Mouse (Mus musculus): Measurements from ENCODE around the gene Scd3. TPM values are rescaled to one million over a fixed set of nuclear protein-coding genes. Genes with fewer than 3 reads are reported as not detected.

Scd3 gene
- polyA plus RNA-seq (2015; fragmentation: Nextera tagmentation; extraction: Ambion mirVana): 0.28 and 0.59 TPM in 2 replicates

DNA sequence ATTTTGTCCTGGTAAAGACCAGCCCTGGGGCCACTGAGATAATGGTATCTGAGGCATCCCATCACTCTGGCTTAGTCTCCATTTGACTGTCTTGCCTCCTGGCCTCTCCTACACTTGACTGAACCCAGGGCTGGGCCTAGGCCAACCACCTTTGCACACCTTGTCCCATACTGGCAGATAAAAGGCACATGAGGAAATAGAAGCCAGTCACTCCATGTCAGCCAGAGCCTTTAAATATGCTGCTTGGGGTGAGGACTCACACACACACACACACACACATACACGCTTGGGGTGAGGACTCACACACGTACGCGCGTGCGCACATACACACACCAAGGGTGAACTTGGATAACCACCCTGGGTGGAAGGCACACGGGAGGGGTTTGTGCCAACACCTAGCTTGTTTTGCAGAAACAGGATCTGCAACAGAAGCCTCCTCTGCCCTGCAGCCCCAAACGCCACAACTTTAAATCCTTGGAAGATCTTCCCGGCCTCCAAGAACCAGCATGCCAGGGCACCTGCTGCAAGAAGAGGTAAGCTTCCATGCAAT is at the start of gene Scd3:
TSS of gene Scd3 (plus strand) at position 255 of the 550 bp plus-strand sequence.
- 91% methylated on average over 9 of the region's 9 CpGs for WGBS
- ATAC-seq (ENCODE audit: insufficient read depth, low FRiP score, low read depth): no peak
- H3K4me2 ChIP-seq: no peak within 1 kb of the TSS
- H3K9ac ChIP-seq: no peak within 1 kb of the TSS
- no peaks in the 10 kb centered on the region for H3K36me3 ChIP-seq
- H3K4me1 ChIP-seq: no peaks in the 10 kb centered on the region
- H3K4me3 ChIP-seq (replicated peaks): no peak within 1 kb of the TSS
- no peaks in the 10 kb centered on the region for H3K27me3 ChIP-seq (replicated peaks)
- H3K9me3 ChIP-seq: no peaks in the 10 kb centered on the region
- no peak within 1 kb of the TSS for H3K27ac ChIP-seq

DNA sequence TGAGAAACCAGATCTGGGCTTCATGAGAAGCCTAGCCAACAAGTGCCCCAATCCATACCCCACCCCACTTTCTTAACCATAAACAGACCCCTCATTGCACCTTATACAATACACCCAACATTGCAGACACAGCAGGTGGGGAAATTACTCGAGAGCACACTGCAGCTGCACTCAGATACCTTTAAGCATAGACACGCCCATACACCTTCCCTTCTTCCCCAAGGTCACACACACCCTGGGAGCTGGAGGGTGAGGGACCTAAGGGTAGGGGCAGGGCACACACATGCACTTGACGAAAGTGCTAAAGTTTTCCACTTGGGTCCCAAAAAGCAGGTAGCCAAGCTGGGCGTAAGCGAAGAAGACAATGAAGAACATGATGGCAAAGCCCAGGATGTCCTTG is 49.3 kb upstream of the Scd3 start:
- Histone ChIP-seq H3K9me3 (no peaks in the 10 kb centered on the region), H3K4me3 (replicated peaks) (no peak overlapping the region), H3K4me2 (no peak overlapping the region), H3K36me3 (no peaks in the 10 kb centered on the region), H3K4me1 (no peaks in the 10 kb centered on the region), H3K9ac (no peak overlapping the region), H3K27ac (no peak overlapping the region), H3K27me3 (replicated peaks) (no peaks in the 10 kb centered on the region; the same call in 1 of the 2 replicates)
- WGBS: 77% methylated on average over 5 of the region's 5 CpGs
- no peak for ATAC-seq (ENCODE audit: insufficient read depth, low FRiP score, low read depth)

DNA sequence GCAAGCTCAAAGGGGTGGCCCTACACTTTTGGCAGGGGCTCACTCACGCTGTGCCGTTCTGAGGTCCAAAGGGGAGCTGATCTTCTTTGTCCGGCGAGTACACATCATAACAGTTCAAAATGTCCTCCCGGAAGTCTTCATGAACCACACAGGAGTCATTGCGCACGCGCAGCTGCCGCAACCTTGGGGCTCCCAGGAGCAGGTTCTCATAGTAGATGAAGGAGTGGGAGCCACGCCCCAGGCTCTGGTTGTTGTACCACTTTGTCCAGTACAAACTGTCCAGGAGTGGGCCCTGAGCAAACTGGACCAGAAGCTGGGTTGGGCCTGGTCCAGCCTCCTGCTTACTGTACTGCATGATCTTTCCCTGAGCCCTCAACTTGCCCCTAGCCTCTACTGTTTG is 46.1 kb upstream of the Scd3 start:
- WGBS: 89% methylated on average over 10 of the region's 10 CpGs
- H3K9me3 ChIP-seq: no peaks in the 10 kb centered on the region

DNA sequence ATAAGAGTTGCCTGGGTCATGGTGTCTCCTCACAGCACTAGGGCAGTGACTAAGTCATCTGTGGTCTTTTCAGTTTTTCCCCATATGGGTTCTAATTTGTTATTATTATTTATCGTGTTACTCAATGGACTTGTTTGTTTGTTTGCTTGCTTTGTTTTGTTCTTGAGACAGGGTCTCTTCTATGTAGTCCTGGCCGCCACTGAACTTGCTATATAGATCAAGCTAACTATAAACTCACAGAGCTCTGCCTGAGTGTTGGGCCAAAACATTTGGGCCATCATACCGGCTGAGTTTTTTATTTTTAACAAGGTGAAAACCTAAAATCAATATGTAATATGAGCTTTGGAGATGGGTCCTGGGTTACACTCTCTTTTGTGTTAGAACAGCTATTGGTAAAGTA is 43.7 kb upstream of the Scd3 start:
- H3K27ac ChIP-seq: no peak overlapping the region
- no peak overlapping the region for H3K4me2 ChIP-seq
- no peaks in the 10 kb centered on the region for H3K9me3 ChIP-seq
- H3K9ac ChIP-seq: no peak overlapping the region
- no peak overlapping the region for H3K4me3 ChIP-seq (replicated peaks)
- no peaks in the 10 kb centered on the region for H3K4me1 ChIP-seq
- WGBS: 82% methylated on average over 3 of the region's 3 CpGs
- ATAC-seq (ENCODE audit: insufficient read depth, low FRiP score, low read depth): no peak
- H3K27me3 ChIP-seq (replicated peaks): no peaks in the 10 kb centered on the region; the same call in 1 of the 2 replicates
- H3K36me3 ChIP-seq: no peaks in the 10 kb centered on the region

More for the DNA sequence above, 46.1 kb upstream of the Scd3 start:
- Histone ChIP-seq H3K4me3 (replicated peaks) (no peak overlapping the region), H3K9ac (no peak overlapping the region), H3K4me2 (no peak overlapping the region), H3K27ac (no peak overlapping the region), H3K4me1 (no peaks in the 10 kb centered on the region), H3K27me3 (replicated peaks) (no peaks in the 10 kb centered on the region; the same call in 1 of the 2 replicates), H3K36me3 (no peaks in the 10 kb centered on the region)
- no peak for ATAC-seq (ENCODE audit: insufficient read depth, low FRiP score, low read depth)

DNA sequence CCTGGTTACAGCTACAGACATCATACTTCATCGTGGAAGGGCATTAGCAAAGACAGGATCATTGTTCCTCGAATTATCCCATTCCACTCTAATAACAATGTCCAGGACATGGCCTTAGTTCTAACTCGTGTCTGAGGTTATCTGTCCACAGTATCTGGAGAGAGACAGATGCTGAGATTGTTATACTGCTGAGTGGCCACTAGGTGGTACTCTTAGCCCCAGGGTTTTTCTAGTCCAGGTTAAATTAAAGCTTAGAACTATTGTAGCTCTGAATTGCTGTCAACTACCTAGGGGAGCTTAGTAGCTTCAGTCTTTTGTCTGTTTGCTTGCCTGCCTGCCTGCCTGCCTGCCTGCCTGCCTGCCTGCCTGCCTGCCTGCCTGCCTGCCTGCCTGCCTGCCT is 41.6 kb upstream of the Scd3 start:
- WGBS: 14% methylated on average over 3 of the region's 3 CpGs
- no peak for ATAC-seq (ENCODE audit: insufficient read depth, low FRiP score, low read depth)
- H3K4me1 ChIP-seq: no peaks in the 10 kb centered on the region

DNA sequence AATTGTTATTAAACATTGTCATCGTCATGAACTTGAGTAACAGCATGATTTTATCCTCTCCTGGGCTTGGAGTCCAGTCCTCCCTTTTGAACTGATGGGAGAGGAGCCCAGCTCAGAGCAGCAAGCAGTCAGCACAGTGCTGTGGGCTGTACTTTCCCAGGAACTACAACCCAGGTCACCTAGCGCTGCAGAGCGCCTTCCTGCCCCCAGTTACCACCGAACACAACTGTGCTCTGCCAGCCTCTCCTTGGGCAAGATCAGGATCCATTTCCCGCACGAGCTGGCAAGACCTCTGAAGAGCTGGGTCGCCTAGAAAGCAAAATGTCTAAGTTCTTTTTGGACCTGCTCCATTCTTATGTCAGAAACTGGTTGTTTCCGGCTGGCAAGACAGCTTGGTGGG is 28.2 kb upstream of the Scd3 start:
- no peaks in the 10 kb centered on the region for H3K27me3 ChIP-seq (replicated peaks)
- 59% methylated on average over 8 of the region's 8 CpGs for WGBS
- ATAC-seq (ENCODE audit: insufficient read depth, low FRiP score, low read depth): no peak
- H3K4me1 ChIP-seq: no peaks in the 10 kb centered on the region
- H3K27ac ChIP-seq: no peak overlapping the region
- H3K36me3 ChIP-seq: no peaks in the 10 kb centered on the region
- H3K9ac ChIP-seq: no peak overlapping the region
- no peak overlapping the region for H3K4me3 ChIP-seq (replicated peaks)
- no peaks in the 10 kb centered on the region for H3K9me3 ChIP-seq
- no peak overlapping the region for H3K4me2 ChIP-seq

More for the DNA sequence above, 41.6 kb upstream of the Scd3 start:
- H3K4me3 ChIP-seq (replicated peaks): no peak overlapping the region
- H3K9ac ChIP-seq: no peak overlapping the region
- H3K27me3 ChIP-seq (replicated peaks): no peaks in the 10 kb centered on the region
- no peak overlapping the region for H3K27ac ChIP-seq
- H3K9me3 ChIP-seq: no peaks in the 10 kb centered on the region
- H3K36me3 ChIP-seq: no peaks in the 10 kb centered on the region
- no peak overlapping the region for H3K4me2 ChIP-seq

DNA sequence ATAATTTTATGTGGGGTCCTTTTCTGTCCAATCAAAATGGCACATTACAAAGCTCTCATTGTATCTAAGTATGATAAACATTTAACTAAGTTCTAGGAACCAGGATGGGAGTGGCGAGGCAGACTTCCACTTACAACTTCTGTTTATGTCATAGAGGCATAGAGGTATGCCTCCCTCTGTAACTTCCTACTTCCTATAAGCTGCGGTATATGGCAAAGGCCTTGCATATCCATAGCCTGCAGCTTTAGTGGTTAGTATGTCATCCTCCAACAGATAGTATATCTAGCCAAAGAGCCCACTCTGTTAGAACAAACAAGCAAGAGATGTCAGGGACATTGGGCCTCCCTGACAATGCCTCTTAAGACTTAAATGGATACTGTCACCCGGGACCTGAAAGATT is 26.3 kb upstream of the Scd3 start:
- H3K9me3 ChIP-seq: no peaks in the 10 kb centered on the region
- no peaks in the 10 kb centered on the region for H3K36me3 ChIP-seq
- no peaks in the 10 kb centered on the region for H3K27me3 ChIP-seq (replicated peaks)
- ATAC-seq (ENCODE audit: insufficient read depth, low FRiP score, low read depth): no peak
- no peak overlapping the region for H3K4me3 ChIP-seq (replicated peaks)
- no peaks in the 10 kb centered on the region for H3K4me1 ChIP-seq
- no peak overlapping the region for H3K4me2 ChIP-seq
- no peak overlapping the region for H3K27ac ChIP-seq
- 82% methylated on average over 3 of the region's 3 CpGs for WGBS
- H3K9ac ChIP-seq: no peak overlapping the region

DNA sequence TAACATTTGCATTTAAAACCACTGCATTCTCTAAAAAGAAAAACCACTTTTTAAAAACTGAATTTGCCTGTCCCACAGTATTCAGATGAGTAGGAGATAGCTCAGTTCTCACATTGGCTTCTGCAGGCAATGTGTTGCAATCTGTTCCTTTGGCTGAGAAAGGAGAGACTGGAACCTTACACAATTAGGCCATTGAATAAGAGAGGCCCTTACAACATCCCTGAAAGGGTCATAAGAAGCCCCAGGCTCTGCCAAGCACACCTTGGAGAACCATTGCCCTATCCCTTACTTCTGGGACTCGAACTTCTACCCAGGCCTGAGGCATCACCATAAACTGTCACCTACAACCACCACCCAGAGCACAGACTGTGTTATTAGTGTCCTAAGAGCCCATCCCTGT is 22.6 kb upstream of the Scd3 start:
- H3K9me3 ChIP-seq: no peaks in the 10 kb centered on the region
- 96% methylated on average over 1 of the region's 1 CpGs for WGBS
- H3K4me2 ChIP-seq: no peak overlapping the region
- no peaks in the 10 kb centered on the region for H3K4me1 ChIP-seq
- no peak overlapping the region for H3K27ac ChIP-seq
- no peaks in the 10 kb centered on the region for H3K36me3 ChIP-seq
- no peak overlapping the region for H3K4me3 ChIP-seq (replicated peaks)
- no peak overlapping the region for H3K9ac ChIP-seq
- no peaks in the 10 kb centered on the region for H3K27me3 ChIP-seq (replicated peaks)
- ATAC-seq (ENCODE audit: insufficient read depth, low FRiP score, low read depth): no peak

DNA sequence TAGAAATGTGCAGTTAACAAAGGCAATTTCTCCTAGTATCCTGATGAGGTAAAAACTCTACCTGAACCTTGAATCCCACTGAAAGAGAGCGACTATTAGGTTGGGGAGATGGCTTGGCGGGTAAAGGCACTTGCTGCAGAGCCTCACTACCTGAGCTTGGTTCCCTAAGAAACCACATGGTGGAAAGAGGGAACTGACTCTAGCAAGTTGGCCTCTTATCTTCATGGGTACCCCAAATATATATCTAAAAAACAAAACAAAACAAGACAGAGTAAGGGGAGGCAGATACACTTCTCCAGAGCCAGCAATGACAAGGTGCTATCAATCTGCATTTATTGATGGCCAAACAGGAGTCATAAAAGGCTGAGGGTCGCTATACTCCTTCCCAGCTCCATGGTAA is 19.1 kb upstream of the Scd3 start:
- H3K4me1 ChIP-seq: no peaks in the 10 kb centered on the region
- H3K9me3 ChIP-seq: no peaks in the 10 kb centered on the region
- no peak overlapping the region for H3K9ac ChIP-seq
- no peaks in the 10 kb centered on the region for H3K36me3 ChIP-seq
- no peak overlapping the region for H3K4me3 ChIP-seq (replicated peaks)
- 65% methylated on average over 3 of the region's 3 CpGs for WGBS
- no peak for ATAC-seq (ENCODE audit: insufficient read depth, low FRiP score, low read depth)
- no peaks in the 10 kb centered on the region for H3K27me3 ChIP-seq (replicated peaks)
- H3K27ac ChIP-seq: no peak overlapping the region
- H3K4me2 ChIP-seq: no peak overlapping the region

DNA sequence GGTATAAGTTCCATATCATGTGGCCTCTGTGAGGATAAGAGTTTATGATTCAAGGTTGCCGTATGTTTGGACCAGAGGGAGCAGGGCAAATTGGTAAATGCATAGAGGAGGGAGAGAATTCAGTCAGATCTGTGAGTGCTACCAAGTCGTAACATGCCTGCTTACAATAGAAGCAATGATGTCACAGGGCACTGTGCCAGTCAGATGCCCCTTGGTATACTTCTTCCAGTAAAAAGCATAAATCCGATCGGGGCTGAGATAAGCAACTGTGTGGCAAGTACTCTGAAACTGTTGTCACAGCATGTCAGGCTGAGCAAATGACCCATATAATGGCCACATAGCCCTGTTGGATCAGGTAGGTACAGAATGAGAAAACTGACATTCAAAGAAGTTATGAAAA is 14.0 kb upstream of the Scd3 start:
- no peak for ATAC-seq (ENCODE audit: insufficient read depth, low FRiP score, low read depth)
- 79% methylated on average over 4 of the region's 4 CpGs for WGBS

DNA sequence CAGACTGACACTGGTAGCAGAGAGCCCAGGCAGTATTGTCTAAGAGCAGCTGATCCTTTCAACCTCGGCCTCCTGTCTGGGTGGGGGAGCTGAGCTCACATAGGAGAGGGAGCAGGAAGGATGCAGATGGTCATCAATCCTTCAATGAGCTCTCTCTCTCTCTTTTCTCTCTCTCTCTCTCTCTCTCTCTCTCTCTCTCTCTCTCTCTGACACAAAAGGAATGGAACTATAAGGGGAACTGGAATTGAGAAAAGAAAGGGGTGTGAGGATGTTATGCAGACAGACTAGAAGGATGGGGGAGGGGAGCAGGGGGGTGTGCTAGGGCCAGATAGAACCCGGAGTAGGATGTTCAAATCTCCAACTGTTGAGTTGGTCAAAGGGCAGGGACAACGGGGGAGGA is 10.7 kb upstream of the Scd3 start, which contains the start of gene Pkd2l1:
TSS of gene Pkd2l1 (minus strand) at position 101 of the 400 bp plus-strand sequence.
- Histone ChIP-seq H3K9ac (no peak within 1 kb of the TSS), H3K4me2 (no peak within 1 kb of the TSS), H3K27ac (no peak within 1 kb of the TSS), H3K4me3 (replicated peaks) (no peak within 1 kb of the TSS), H3K27me3 (replicated peaks) (no peaks in the 10 kb centered on the region), H3K9me3 (no peaks in the 10 kb centered on the region), H3K36me3 (no peaks in the 10 kb centered on the region), H3K4me1 (no peaks in the 10 kb centered on the region)
- no peak for ATAC-seq (ENCODE audit: insufficient read depth, low FRiP score, low read depth)
- WGBS: 39% methylated on average over 3 of the region's 3 CpGs

More for the DNA sequence above, 14.0 kb upstream of the Scd3 start:
- no peak overlapping the region for H3K9ac ChIP-seq
- no peaks in the 10 kb centered on the region for H3K9me3 ChIP-seq
- H3K36me3 ChIP-seq: no peaks in the 10 kb centered on the region
- no peak overlapping the region for H3K27ac ChIP-seq
- no peak overlapping the region for H3K4me3 ChIP-seq (replicated peaks)
- no peak overlapping the region for H3K4me2 ChIP-seq
- no peaks in the 10 kb centered on the region for H3K4me1 ChIP-seq
- no peaks in the 10 kb centered on the region for H3K27me3 ChIP-seq (replicated peaks)

DNA sequence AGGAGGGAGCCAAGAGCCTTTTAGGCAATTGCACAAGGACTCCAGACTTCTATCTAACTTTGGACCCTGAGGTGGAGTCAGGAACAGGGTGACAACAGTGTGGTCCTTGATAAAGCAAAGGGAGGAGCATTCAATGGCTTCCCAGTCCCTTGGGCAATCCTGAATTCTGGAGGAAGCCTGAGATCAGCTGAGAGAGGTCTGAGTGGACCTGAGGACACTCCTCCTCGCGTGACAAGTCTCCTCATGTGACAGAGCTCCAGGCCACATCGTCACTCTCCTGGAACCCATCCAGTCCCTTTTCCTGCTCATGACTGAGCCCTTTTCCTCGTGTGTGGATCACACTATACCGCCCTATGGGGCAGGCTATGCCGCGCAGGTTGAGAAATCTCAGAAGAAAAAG is 9.2 kb upstream of the Scd3 start:
- no peaks in the 10 kb centered on the region for H3K9me3 ChIP-seq
- no peaks in the 10 kb centered on the region for H3K27me3 ChIP-seq (replicated peaks)
- no peak overlapping the region for H3K4me3 ChIP-seq (replicated peaks)
- H3K4me2 ChIP-seq: no peak overlapping the region
- no peaks in the 10 kb centered on the region for H3K4me1 ChIP-seq
- WGBS: 71% methylated on average over 7 of the region's 7 CpGs
- no peaks in the 10 kb centered on the region for H3K36me3 ChIP-seq
- H3K27ac ChIP-seq: no peak overlapping the region
- no peak overlapping the region for H3K9ac ChIP-seq
- ATAC-seq (ENCODE audit: insufficient read depth, low FRiP score, low read depth): no peak

DNA sequence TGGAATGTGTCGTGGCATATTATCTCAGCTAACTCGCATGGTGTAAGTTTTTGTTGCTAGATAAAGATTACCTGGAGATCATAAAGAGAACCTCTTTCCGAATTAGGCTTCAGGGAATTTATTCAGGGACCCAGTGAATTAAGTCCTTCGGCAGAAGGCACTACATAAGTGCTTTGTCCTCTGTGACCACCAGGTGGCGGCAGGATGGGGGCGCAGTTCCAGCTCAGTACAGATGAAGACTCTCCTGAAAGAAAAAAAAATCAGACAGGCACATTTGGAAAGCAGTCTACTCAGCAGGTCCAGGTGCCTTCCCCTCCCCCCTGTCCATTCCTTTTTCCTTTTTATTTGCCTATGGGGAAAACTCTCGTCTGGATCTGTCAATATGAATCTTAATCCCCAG is 7.9 kb upstream of the Scd3 start:
- H3K9ac ChIP-seq: no peak overlapping the region
- 17% methylated on average over 7 of the region's 7 CpGs for WGBS
- no peaks in the 10 kb centered on the region for H3K36me3 ChIP-seq
- H3K4me2 ChIP-seq: no peak overlapping the region
- H3K4me3 ChIP-seq (replicated peaks): no peak overlapping the region
- no peak overlapping the region for H3K27ac ChIP-seq
- no peaks in the 10 kb centered on the region for H3K9me3 ChIP-seq
- H3K27me3 ChIP-seq (replicated peaks): no peaks in the 10 kb centered on the region
- ATAC-seq (ENCODE audit: insufficient read depth, low FRiP score, low read depth): no peak
- H3K4me1 ChIP-seq: no peaks in the 10 kb centered on the region
